ENCODE assay signal across 19 mouse cellular contexts in genomic region chr7:78958499-78959073, GRCm38 (mm10). TPM values are rescaled to one million over a fixed set of nuclear protein-coding genes. Genes with fewer than 3 reads are reported as not detected.
A peak's percentile ranks its signal among the peaks of the same experiment; 100 is the strongest.
DNase-seq lines count a peak whose midpoint lies in the region; ATAC-seq and TF ChIP-seq lines count a peak whose summit lies in the region.
"Had no signal": no experiment of that assay in that cellular context is flagged by ENCODE, and none has a peak within 500 bp of the region (broad histone marks: within the 10 kb centered on the region; RNA-seq: fewer than 3 reads in every experiment).

No protein-coding gene starts in this region.

- H3K4me3 ChIP-seq in hindbrain, postnatal 0 days (ENCODE audit: low read length) = no peak overlapping the region
- no peak overlapping the region for H3K4me3 ChIP-seq in hindbrain, embryonic 12.5 days
- H3K4me3 ChIP-seq: erythroblast, embryonic 14.5 days; gastrocnemius, adult 2 months; heart, embryonic 13.5 days; left cerebral cortex, adult 2 months; liver, embryonic 15.5 days; myocyte; neural tube, embryonic 15.5 days had no signal

- no peaks in the 10 kb centered on the region for H3K27me3 ChIP-seq in hindbrain, postnatal 0 days (ENCODE audit: insufficient read depth, low read length)
- no peaks in the 10 kb centered on the region for H3K27me3 ChIP-seq in hindbrain, embryonic 12.5 days
- H3K27me3 ChIP-seq: heart, embryonic 13.5 days; liver, embryonic 15.5 days; neural tube, embryonic 15.5 days had no signal

- no peak overlapping the region for H3K27ac ChIP-seq in hindbrain, postnatal 0 days
- H3K27ac ChIP-seq in hindbrain, embryonic 12.5 days = no peak overlapping the region
- H3K27ac ChIP-seq: gastrocnemius, adult 2 months; heart, embryonic 13.5 days; left cerebral cortex, adult 2 months; liver, embryonic 15.5 days; neural tube, embryonic 15.5 days had no signal

- peaks cover 7% of the 10 kb centered on the region; the same call in 1 of the 2 replicates for H3K4me1 ChIP-seq in hindbrain, postnatal 0 days (ENCODE audit: insufficient read depth, low read length)
- no peaks in the 10 kb centered on the region for H3K4me1 ChIP-seq in hindbrain, embryonic 12.5 days
- H3K4me1 ChIP-seq: liver, embryonic 15.5 days had no signal

- DNase-seq in cerebellum, postnatal 14 days = peak; percentile 74 to 88
- DNase-seq in cerebellum, adult 8-10 months = no peak
- peak; percentile 79 for DNase-seq in hindbrain, postnatal 0 days (ENCODE audit: low spot score)
- DNase-seq in NIH3T3 (ENCODE audit: low read depth) = peak; percentile 17
- DNase-seq in kidney, postnatal 14 days = peak; percentile 30
- no peak for DNase-seq in adrenal gland, postnatal 14 days
- no peak for DNase-seq in MN1 (ENCODE audit: low spot score)
- DNase-seq: adrenal gland, adult 2 months; gastrocnemius, adult 2 months; heart, postnatal 4 days; right cerebral cortex, postnatal 25 days had no signal

- 38% methylated on average over 6 of the region's 6 CpGs for WGBS in hindbrain, postnatal 0 days
- 67% methylated on average over 6 of the region's 6 CpGs for WGBS in hindbrain, embryonic 12.5 days

- no peak overlapping the region for H3K9ac ChIP-seq in hindbrain, postnatal 0 days (replicated peaks; ENCODE audit: low read length)
- no peak overlapping the region for H3K9ac ChIP-seq in hindbrain, embryonic 12.5 days
- H3K9ac ChIP-seq: heart, embryonic 13.5 days; liver, embryonic 15.5 days; neural tube, embryonic 15.5 days had no signal

- no peak for TF ChIP-seq CTCF in hindbrain, postnatal 0 days (IDR thresholded peaks at IDR 0.05; ENCODE audit: low read depth)

- no peaks in the 10 kb centered on the region for H3K36me3 ChIP-seq in hindbrain, postnatal 0 days (ENCODE audit: insufficient read depth, low read length)
- H3K36me3 ChIP-seq in hindbrain, embryonic 12.5 days = no peaks in the 10 kb centered on the region
- H3K36me3 ChIP-seq: heart, embryonic 13.5 days; liver, embryonic 15.5 days; neural tube, embryonic 15.5 days had no signal

- H3K9me3 ChIP-seq in hindbrain, postnatal 0 days (ENCODE audit: low read length) = no peaks in the 10 kb centered on the region
- H3K9me3 ChIP-seq in hindbrain, embryonic 12.5 days (replicated peaks) = no peaks in the 10 kb centered on the region
- H3K9me3 ChIP-seq: heart, embryonic 13.5 days; liver, embryonic 15.5 days; neural tube, embryonic 15.5 days had no signal

- H3K4me2 ChIP-seq in hindbrain, postnatal 0 days (ENCODE audit: low read depth, low read length) = no peak overlapping the region
- no peak overlapping the region for H3K4me2 ChIP-seq in hindbrain, embryonic 12.5 days (replicated peaks)
- H3K4me2 ChIP-seq: heart, embryonic 13.5 days; liver, embryonic 15.5 days; neural tube, embryonic 15.5 days had no signal

- ATAC-seq in hindbrain, postnatal 0 days = peak; percentile 66
- ATAC-seq in hindbrain, embryonic 12.5 days (ENCODE audit: low FRiP score) = no peak
- ATAC-seq: intestine, postnatal 0 days had no signal

RNA-seq across cellular contexts. Expression of gene Isg20, which starts 45.4 kb away (rescaled TPM):
- total RNA-seq in hindbrain, postnatal 0 days (2014; rRNA removed) = 2.0 and 4.1 TPM in 2 replicates
- polyA plus RNA-seq in hindbrain, postnatal 0 days (2015; fragmentation: Nextera tagmentation; extraction: Ambion mirVana) = 0.76 and 1.3 TPM in 2 replicates
- 0.40 and 0.86 TPM in 2 replicates for polyA plus RNA-seq in hindbrain, embryonic 12.5 days (2016; fragmentation: Nextera tagmentation; extraction: Ambion mirVana)
- 16.9 and 19.6 TPM in 2 replicates for total RNA-seq in adrenal gland, postnatal 14 days (2021)

Comparison
In these comparisons a context has a peak if more than half of its experiments do, and no peak if none do; other contexts are left out.
1. DNase-seq: peak in cerebellum, postnatal 14 days (2 of 2), hindbrain, postnatal 0 days (single experiment), NIH3T3 (single experiment) and kidney, postnatal 14 days (single experiment); none in cerebellum, adult 8-10 months (single experiment), adrenal gland, postnatal 14 days (single experiment) and MN1 (single experiment).